Mouse (Mus musculus): ENCODE data around the gene H2al1b.

The H2al1b gene

DNA sequence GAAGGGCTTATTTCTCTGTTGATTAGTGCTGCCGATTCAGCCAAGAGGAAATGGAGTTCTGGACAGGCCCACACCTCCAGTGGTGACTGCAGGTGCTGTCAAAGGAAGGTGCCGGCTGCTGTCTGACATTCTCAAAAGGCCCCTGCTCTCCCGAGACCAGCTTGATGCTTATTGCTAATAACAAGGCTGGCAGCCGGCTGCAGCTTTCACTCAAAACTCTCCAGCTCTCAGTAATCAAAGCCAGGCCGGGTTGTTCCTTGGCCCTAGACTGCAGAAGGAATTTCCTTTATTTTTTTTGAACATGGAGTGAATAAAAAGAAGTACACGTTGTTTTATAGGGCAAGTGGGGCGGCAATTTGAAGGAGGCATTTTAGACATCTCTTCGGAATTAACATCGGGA is 43.5 kb downstream of the H2al1b start:
- no peak for DNase-seq (ENCODE audit: extremely low spot score, low read depth, low spot score)

DNA sequence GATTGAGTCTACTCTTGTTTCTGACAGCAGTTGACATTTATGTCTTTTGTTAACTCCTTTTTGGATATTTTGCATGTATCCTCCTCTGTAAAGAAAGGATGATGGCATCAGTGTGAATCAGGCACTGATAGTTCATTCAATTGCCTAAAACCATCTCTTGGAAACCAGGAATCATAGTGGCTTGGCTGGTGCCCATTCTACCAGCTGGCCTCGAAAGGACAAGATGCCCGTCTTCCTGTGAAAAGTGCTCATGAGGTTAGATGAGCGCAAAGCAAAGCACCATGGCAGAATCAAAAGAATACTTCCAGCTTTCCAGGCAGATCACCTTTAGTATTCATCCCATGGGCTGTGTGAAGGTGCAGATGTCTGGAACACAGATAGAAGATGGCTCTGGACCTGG is 44.5 kb downstream of the H2al1b start:
- DNase-seq (ENCODE audit: extremely low spot score, low read depth, low spot score), result no peak
